Mouse (Mus musculus): Measurements from ENCODE around the gene Tefm. TPM values are rescaled to one million over a fixed set of nuclear protein-coding genes. Genes with fewer than 3 reads are reported as not detected.
A peak's percentile ranks its signal among the peaks of the same experiment; 100 is the strongest.

Gene Tefm
- polyA plus RNA-seq, 1 experiment from 2014 or later = 33.1 TPM

GRCm38 (mm10) chr11:80135954-80136683, 5.9 kb downstream of the Tefm start:
- H3K36me3 ChIP-seq (ENCODE audit: control insufficient read depth, insufficient read depth, low read length) = no peaks in the 10 kb centered on the region
- H3K4me3 ChIP-seq (ENCODE audit: low read length) = no peak overlapping the region
- H3K4me2 ChIP-seq (ENCODE audit: low read depth, low read length) = no peak overlapping the region
- no peak for ATAC-seq
- H3K27ac ChIP-seq (ENCODE audit: low read length) = no peak overlapping the region
- no peak overlapping the region for H3K9ac ChIP-seq (ENCODE audit: low read depth, low read length)
- no peaks in the 10 kb centered on the region for H3K9me3 ChIP-seq (ENCODE audit: control insufficient read depth, low read length)
- 88% methylated on average over 11 of the region's 11 CpGs for WGBS
- H3K27me3 ChIP-seq (replicated peaks; ENCODE audit: control insufficient read depth, insufficient read depth, low read length) = no peaks in the 10 kb centered on the region
- H3K4me1 ChIP-seq (ENCODE audit: control insufficient read depth, insufficient read depth, low read length) = peaks cover 8% of the 10 kb centered on the region; the same call in 1 of the 2 replicates

GRCm38 (mm10) chr11:80134744-80135143, 7.2 kb downstream of the Tefm start:
- Histone ChIP-seq H3K9me3 (ENCODE audit: control insufficient read depth, low read length) (no peaks in the 10 kb centered on the region), H3K27ac (ENCODE audit: low read length) (no peak overlapping the region), H3K27me3 (replicated peaks; ENCODE audit: control insufficient read depth, insufficient read depth, low read length) (no peaks in the 10 kb centered on the region), H3K4me1 (ENCODE audit: control insufficient read depth, insufficient read depth, low read length) (0 out of 2 replicates have a peak, but pooled peaks cover 3% of the 10 kb centered on the region), H3K9ac (ENCODE audit: low read depth, low read length) (no peak overlapping the region), H3K36me3 (ENCODE audit: control insufficient read depth, insufficient read depth, low read length) (no peaks in the 10 kb centered on the region), H3K4me2 (ENCODE audit: low read depth, low read length) (no peak overlapping the region), H3K4me3 (ENCODE audit: low read length) (no peak overlapping the region)
- no peak for ATAC-seq
- 69% methylated on average over 4 of the region's 4 CpGs for WGBS

GRCm38 (mm10) chr11:80132050-80132449, 9.9 kb downstream of the Tefm start:
- ATAC-seq = no peak
- H3K9ac ChIP-seq (ENCODE audit: low read depth, low read length) = no peak overlapping the region
- no peaks in the 10 kb centered on the region for H3K9me3 ChIP-seq (ENCODE audit: control insufficient read depth, low read length)
- WGBS = 64% methylated on average over 1 of the region's 1 CpGs
- H3K27me3 ChIP-seq (replicated peaks; ENCODE audit: control insufficient read depth, insufficient read depth, low read length) = no peaks in the 10 kb centered on the region
- no peaks in the 10 kb centered on the region for H3K4me1 ChIP-seq (ENCODE audit: control insufficient read depth, insufficient read depth, low read length)
- no peak overlapping the region for H3K4me3 ChIP-seq (ENCODE audit: low read length)
- no peak overlapping the region for H3K4me2 ChIP-seq (ENCODE audit: low read depth, low read length)
- H3K27ac ChIP-seq (ENCODE audit: low read length) = no peak overlapping the region
- no peaks in the 10 kb centered on the region for H3K36me3 ChIP-seq (ENCODE audit: control insufficient read depth, insufficient read depth, low read length)

- Histone ChIP-seq H3K27ac (ENCODE audit: low read length) (no peak overlapping the region), H3K9ac (ENCODE audit: low read depth, low read length) (no peak overlapping the region), H3K4me1 (ENCODE audit: control insufficient read depth, insufficient read depth, low read length) (no peaks in the 10 kb centered on the region), H3K36me3 (ENCODE audit: control insufficient read depth, insufficient read depth, low read length) (peaks cover 6% of the 10 kb centered on the region), H3K9me3 (ENCODE audit: control insufficient read depth, low read length) (no peaks in the 10 kb centered on the region), H3K4me2 (ENCODE audit: low read depth, low read length) (no peak overlapping the region), H3K4me3 (ENCODE audit: low read length) (no peak overlapping the region), H3K27me3 (replicated peaks; ENCODE audit: control insufficient read depth, insufficient read depth, low read length) (no peaks in the 10 kb centered on the region)
- 81% methylated on average over 1 of the region's 1 CpGs for WGBS
- ATAC-seq = no peak
Measured at GRCm38 (mm10) chr11:80116411-80116810, 25.6 kb downstream of the Tefm start.

- Histone ChIP-seq H3K27me3 (replicated peaks; ENCODE audit: control insufficient read depth, insufficient read depth, low read length) (no peaks in the 10 kb centered on the region), H3K9ac (ENCODE audit: low read depth, low read length) (no peak overlapping the region), H3K9me3 (ENCODE audit: control insufficient read depth, low read length) (no peaks in the 10 kb centered on the region), H3K4me2 (ENCODE audit: low read depth, low read length) (no peak overlapping the region), H3K4me1 (ENCODE audit: control insufficient read depth, insufficient read depth, low read length) (no peaks in the 10 kb centered on the region), H3K4me3 (ENCODE audit: low read length) (no peak overlapping the region), H3K27ac (ENCODE audit: low read length) (no peak overlapping the region), H3K36me3 (ENCODE audit: control insufficient read depth, insufficient read depth, low read length) (no peaks in the 10 kb centered on the region; the same call in 1 of the 2 replicates)
- ATAC-seq = no peak
- 97% methylated on average over 1 of the region's 1 CpGs for WGBS
Measured at GRCm38 (mm10) chr11:80104407-80104806, 37.6 kb downstream of the Tefm start.

GRCm38 (mm10) chr11:80101298-80101697, 40.7 kb downstream of the Tefm start:
- Histone ChIP-seq H3K4me1 (ENCODE audit: control insufficient read depth, insufficient read depth, low read length) (no peaks in the 10 kb centered on the region), H3K4me2 (ENCODE audit: low read depth, low read length) (no peak overlapping the region), H3K36me3 (ENCODE audit: control insufficient read depth, insufficient read depth, low read length) (no peaks in the 10 kb centered on the region; the same call in 1 of the 2 replicates), H3K27me3 (replicated peaks; ENCODE audit: control insufficient read depth, insufficient read depth, low read length) (no peaks in the 10 kb centered on the region), H3K27ac (ENCODE audit: low read length) (no peak overlapping the region), H3K9ac (ENCODE audit: low read depth, low read length) (no peak overlapping the region), H3K9me3 (ENCODE audit: control insufficient read depth, low read length) (no peaks in the 10 kb centered on the region), H3K4me3 (ENCODE audit: low read length) (no peak overlapping the region)
- WGBS = 87% methylated on average over 6 of the region's 6 CpGs
- no peak for ATAC-seq

- no peaks in the 10 kb centered on the region for H3K4me1 ChIP-seq (ENCODE audit: control insufficient read depth, insufficient read depth, low read length)
- no peak for ATAC-seq
Measured at GRCm38 (mm10) chr11:80098444-80099056, 43.4 kb downstream of the Tefm start.

GRCm38 (mm10) chr11:80090555-80091164, 51.3 kb downstream of the Tefm start:
- H3K27ac ChIP-seq (ENCODE audit: low read length) = no peak overlapping the region
- H3K4me1 ChIP-seq (ENCODE audit: control insufficient read depth, insufficient read depth, low read length) = 0 out of 2 replicates have a peak, but pooled peaks cover 2% of the 10 kb centered on the region
- H3K9ac ChIP-seq (ENCODE audit: low read depth, low read length) = no peak overlapping the region
- WGBS = 63% methylated on average over 3 of the region's 3 CpGs
- H3K4me3 ChIP-seq (ENCODE audit: low read length) = peak overlapping the region; percentile 3; the same call in 1 of the 2 replicates
- H3K4me2 ChIP-seq (ENCODE audit: low read depth, low read length) = peak overlapping the region; percentile 60
- no peaks in the 10 kb centered on the region for H3K9me3 ChIP-seq (ENCODE audit: control insufficient read depth, low read length)
- ATAC-seq = no peak
- no peaks in the 10 kb centered on the region for H3K36me3 ChIP-seq (ENCODE audit: control insufficient read depth, insufficient read depth, low read length)
- H3K27me3 ChIP-seq (replicated peaks; ENCODE audit: control insufficient read depth, insufficient read depth, low read length) = no peaks in the 10 kb centered on the region

More at GRCm38 (mm10) chr11:80098444-80099056, 43.4 kb downstream of the Tefm start:
- Histone ChIP-seq H3K36me3 (ENCODE audit: control insufficient read depth, insufficient read depth, low read length) (no peaks in the 10 kb centered on the region; the same call in 1 of the 2 replicates), H3K9ac (ENCODE audit: low read depth, low read length) (no peak overlapping the region), H3K4me2 (ENCODE audit: low read depth, low read length) (no peak overlapping the region), H3K27ac (ENCODE audit: low read length) (no peak overlapping the region), H3K27me3 (replicated peaks; ENCODE audit: control insufficient read depth, insufficient read depth, low read length) (no peaks in the 10 kb centered on the region), H3K9me3 (ENCODE audit: control insufficient read depth, low read length) (no peaks in the 10 kb centered on the region), H3K4me3 (ENCODE audit: low read length) (no peak overlapping the region)
- 90% methylated on average over 3 of the region's 3 CpGs for WGBS

GRCm38 (mm10) chr11:80089817-80090214, 52.2 kb downstream of the Tefm start:
- Histone ChIP-seq H3K9ac (ENCODE audit: low read depth, low read length) (peak overlapping the region; percentile 95), H3K27ac (ENCODE audit: low read length) (no peak overlapping the region; the same call in 1 of the 2 replicates), H3K4me3 (ENCODE audit: low read length) (peak overlapping the region; percentile 94), H3K9me3 (ENCODE audit: control insufficient read depth, low read length) (no peaks in the 10 kb centered on the region), H3K4me1 (ENCODE audit: control insufficient read depth, insufficient read depth, low read length) (0 out of 2 replicates have a peak, but pooled peaks cover 2% of the 10 kb centered on the region), H3K27me3 (replicated peaks; ENCODE audit: control insufficient read depth, insufficient read depth, low read length) (no peaks in the 10 kb centered on the region), H3K4me2 (ENCODE audit: low read depth, low read length) (peak overlapping the region; percentile 60), H3K36me3 (ENCODE audit: control insufficient read depth, insufficient read depth, low read length) (no peaks in the 10 kb centered on the region)
- ATAC-seq = no peak
- WGBS = 0% methylated on average over 14 of the region's 14 CpGs
